Mouse (Mus musculus): ENCODE results near the gene Erbb2.

DNA sequence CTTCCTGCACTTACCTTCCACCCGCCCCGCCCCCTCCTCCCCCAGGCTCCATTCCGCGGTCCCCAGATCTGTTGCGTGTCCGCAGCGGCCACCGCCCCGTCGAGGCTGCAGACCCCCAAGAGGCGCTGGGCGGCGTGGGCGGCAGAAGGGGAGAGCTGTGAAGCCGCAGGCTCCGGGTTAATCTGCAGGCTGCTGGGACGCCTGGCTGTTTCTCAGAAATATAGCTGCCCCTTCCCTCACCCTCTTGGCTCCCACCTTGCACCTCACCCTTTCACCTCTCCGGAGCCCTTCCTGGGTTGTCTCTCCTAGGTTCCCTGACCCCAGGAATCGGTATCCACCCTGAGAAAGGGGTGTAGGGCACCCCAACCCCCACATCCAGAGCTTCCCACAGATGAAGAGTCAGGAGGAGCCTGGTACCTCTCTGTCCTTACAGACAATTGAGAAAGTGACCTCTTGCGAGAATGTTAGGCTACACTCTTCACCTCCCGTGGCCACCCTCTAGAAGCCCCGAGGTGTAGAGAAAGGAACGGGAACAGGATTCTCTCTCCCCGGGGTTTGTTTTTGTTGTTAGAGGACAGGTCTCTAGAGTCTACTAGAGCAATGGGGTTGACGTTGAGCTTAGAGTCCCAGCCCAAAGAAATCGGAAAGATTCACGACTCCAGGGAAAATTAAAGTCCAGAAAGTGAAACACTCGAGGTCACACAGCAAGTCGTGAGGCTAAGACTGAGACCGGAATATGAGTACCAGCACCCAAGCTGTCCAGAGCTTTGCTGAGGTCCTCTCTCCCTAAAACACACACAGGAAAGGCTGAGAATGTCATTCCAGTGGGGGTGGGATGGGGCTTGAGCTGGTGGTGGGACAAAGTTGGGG is 46.1 kb downstream of the Erbb2 start:
- no peak for TF ChIP-seq GATA1 (IDR thresholded peaks at IDR 0.05; ENCODE audit: borderline replicate concordance, low read length)
- TF ChIP-seq FLI1 (IDR thresholded peaks at IDR 0.05; ENCODE audit: low read length) = no peak
